Mouse (Mus musculus): ENCODE measurements around the gene Trim14. TPM values are rescaled to one million over a fixed set of nuclear protein-coding genes. Genes with fewer than 3 reads are reported as not detected.
"Not testable (repeated sequence)": the region's sequence is repeated elsewhere in the genome, so short reads cannot be mapped to it uniquely, and the experiment has no call there.

Trim14 gene
- 1 to 10 TPM; 1.3 to 3.4 TPM for total RNA-seq (2021)
- long read RNA-seq, experiment 1: 0 reads
- long read RNA-seq, experiment 2, partial matches to known transcripts: 0 of 3 reads
- long read RNA-seq, experiment 2, other reads (novel, unspliced or antisense): 1 of 3 reads

GRCm38 (mm10) chr4:46535840-46536361 lies at the start of gene Trim14:
Gene Trim14, minus strand, starts transcription at chr4:46536141.
- DNase-seq: peak; percentile 29 to 30
- intact Hi-C loops (cut with DNase I): no loop called here

GRCm38 (mm10) chr4:46585041-46585810 lies 49.3 kb upstream of the Trim14 start:
- no peak for DNase-seq
- intact Hi-C loops (cut with DNase I): loop anchor here (1.0 kb wide), 1 partner anchor 11 kb away; no protein-coding TSS in a partner anchor

- intact Hi-C loops (cut with DNase I); DNase-seq: not testable (repeated sequence)
Observed at GRCm38 (mm10) chr4:46584536-46584935, 48.6 kb upstream of the Trim14 start.

GRCm38 (mm10) chr4:46584084-46584483 lies 48.1 kb upstream of the Trim14 start:
- DNase-seq; intact Hi-C loops (cut with DNase I): not testable (repeated sequence)

- intact Hi-C loops (cut with DNase I); DNase-seq: not testable (repeated sequence)
Observed at GRCm38 (mm10) chr4:46582024-46582423, 46.1 kb upstream of the Trim14 start.

GRCm38 (mm10) chr4:46581577-46581976 lies 45.6 kb upstream of the Trim14 start:
- DNase-seq; intact Hi-C loops (cut with DNase I): not testable (repeated sequence)

GRCm38 (mm10) chr4:46580799-46581243 lies 44.9 kb upstream of the Trim14 start:
- intact Hi-C loops (cut with DNase I); DNase-seq: not testable (repeated sequence)

- DNase-seq; intact Hi-C loops (cut with DNase I): not testable (repeated sequence)
Observed at GRCm38 (mm10) chr4:46578796-46579346, 42.9 kb upstream of the Trim14 start.

GRCm38 (mm10) chr4:46578228-46578627 lies 42.3 kb upstream of the Trim14 start:
- intact Hi-C loops (cut with DNase I): no loop called here
- DNase-seq: no peak

- DNase-seq; intact Hi-C loops (cut with DNase I): not testable (repeated sequence)
Observed at GRCm38 (mm10) chr4:46575509-46576284, 39.8 kb upstream of the Trim14 start.

- intact Hi-C loops (cut with DNase I): loop anchor here (1.0 kb wide), 1 partner anchor 10 kb away; no protein-coding TSS in a partner anchor
Observed at GRCm38 (mm10) chr4:46574841-46575240, 38.9 kb upstream of the Trim14 start.

GRCm38 (mm10) chr4:46574024-46574753 lies 38.2 kb upstream of the Trim14 start:
- intact Hi-C loops (cut with DNase I): loop anchor here (1.0 kb wide), 1 partner anchor 11 kb away; no protein-coding TSS in a partner anchor

More at GRCm38 (mm10) chr4:46574841-46575240, 38.9 kb upstream of the Trim14 start:
- no peak for DNase-seq

GRCm38 (mm10) chr4:46572616-46573015 lies 36.7 kb upstream of the Trim14 start:
- intact Hi-C loops (cut with DNase I): no loop called here
- no peak for DNase-seq

More at GRCm38 (mm10) chr4:46574024-46574753, 38.2 kb upstream of the Trim14 start:
- DNase-seq: no peak

- DNase-seq: no peak
- intact Hi-C loops (cut with DNase I): no loop called here
Observed at GRCm38 (mm10) chr4:46571744-46572143, 35.8 kb upstream of the Trim14 start.

- intact Hi-C loops (cut with DNase I): no loop called here
- no peak for DNase-seq
Observed at GRCm38 (mm10) chr4:46569671-46570070, 33.7 kb upstream of the Trim14 start.

- DNase-seq: no peak
- intact Hi-C loops (cut with DNase I): no loop called here
Observed at GRCm38 (mm10) chr4:46568169-46568568, 32.2 kb upstream of the Trim14 start.

- no peak for DNase-seq
Observed at GRCm38 (mm10) chr4:46566931-46567671, 31.2 kb upstream of the Trim14 start.

GRCm38 (mm10) chr4:46565393-46565955 lies 29.5 kb upstream of the Trim14 start:
- intact Hi-C loops (cut with DNase I): no loop called here
- no peak for DNase-seq

More at GRCm38 (mm10) chr4:46566931-46567671, 31.2 kb upstream of the Trim14 start:
- intact Hi-C loops (cut with DNase I): no loop called here
